Mouse (Mus musculus) neural tube, embryonic 11.5 days (tissue): ENCODE results near the gene Mprip. TPM values are rescaled to one million over a fixed set of nuclear protein-coding genes. Genes with fewer than 3 reads are reported as not detected.
"Not testable (repeated sequence)": the region's sequence is repeated elsewhere in the genome, so short reads cannot be mapped to it uniquely, and the experiment has no call there.

Experiments used
- ATAC-seq: fragments of 200-750 bp; cut with Nextera tagmentation; 2 replicates; pipeline ENCODE4 v1.8.0; 2017; ENCODE audit warnings: moderate number of reproducible peaks, mild to moderate bottlenecking, moderate TSS enrichment, moderate library complexity; ENCODE audit not compliant: insufficient read depth, low FRiP score, low TSS enrichment
- DNase-seq: peaks from one replicate; pipeline ENCODE4 v3.0.0-alpha.2; 2015; ENCODE audit warnings: low spot score
- H3K27ac ChIP-seq: fragments of 300-500 bp; sonication (generic); 2 replicates; pipeline ENCODE4 v1.5.1; 2014; ENCODE audit warnings: low read depth, mild to moderate bottlenecking, low read length
- H3K27me3 ChIP-seq: fragments of 300-500 bp; sonication (generic); 2 replicates; pipeline ENCODE4 v1.6.1; 2014; ENCODE audit warnings: mild to moderate bottlenecking, low read length, mixed read lengths; ENCODE audit not compliant: control insufficient read depth, insufficient read depth
- H3K36me3 ChIP-seq: fragments of 300-500 bp; sonication (generic); 2 replicates; pipeline ENCODE4 v1.6.1; 2014; ENCODE audit warnings: mild to moderate bottlenecking, low read length, moderate library complexity, mixed read lengths; ENCODE audit not compliant: control insufficient read depth, insufficient read depth
- H3K4me1 ChIP-seq: fragments of 300-500 bp; sonication (generic); 2 replicates; pipeline ENCODE4 v1.6.1; 2014; ENCODE audit warnings: low read length, mixed read lengths; ENCODE audit not compliant: control insufficient read depth, insufficient read depth
- H3K4me2 ChIP-seq: fragments of 300-500 bp; sonication (generic); 2 replicates; pipeline ENCODE4 v1.6.1; 2014; ENCODE audit warnings: low read depth, mild to moderate bottlenecking, moderate library complexity
- H3K4me3 ChIP-seq: fragments of 300-500 bp; sonication (generic); 2 replicates; pipeline ENCODE4 v1.5.1; 2014; ENCODE audit warnings: low read depth, low read length
- H3K9ac ChIP-seq: fragments of 300-500 bp; sonication (generic); 2 replicates; pipeline ENCODE4 v1.6.1; 2014; ENCODE audit warnings: mild to moderate bottlenecking, low read length
- H3K9me3 ChIP-seq: fragments of 300-500 bp; sonication (generic); 2 replicates; pipeline ENCODE4 v1.6.1; 2016; ENCODE audit warnings: low read length; ENCODE audit not compliant: control insufficient read depth
- WGBS: fragments of 180-500 bp; shearing (Covaris S2); extraction: QIAGEN DNeasy Blood & Tissue Kit; methylation state at CpG from one replicate; pipeline ENCODE4 v1.1.7; 2014; 5-methylcytosine and 5-hydroxymethylcytosine counted together
- polyA plus RNA-seq: library from polyadenylated mRNA; unstranded; fragments of >200 nt; fragmentation: Nextera tagmentation; extraction: Ambion mirVana; gene quantifications from 2 replicates; pipeline ENCODE4 v1.2.1, GENCODE M21; 2014

Gene Mprip
- polyA plus RNA-seq, 1 experiment from 2014 or later: 91.3 TPM

DNA sequence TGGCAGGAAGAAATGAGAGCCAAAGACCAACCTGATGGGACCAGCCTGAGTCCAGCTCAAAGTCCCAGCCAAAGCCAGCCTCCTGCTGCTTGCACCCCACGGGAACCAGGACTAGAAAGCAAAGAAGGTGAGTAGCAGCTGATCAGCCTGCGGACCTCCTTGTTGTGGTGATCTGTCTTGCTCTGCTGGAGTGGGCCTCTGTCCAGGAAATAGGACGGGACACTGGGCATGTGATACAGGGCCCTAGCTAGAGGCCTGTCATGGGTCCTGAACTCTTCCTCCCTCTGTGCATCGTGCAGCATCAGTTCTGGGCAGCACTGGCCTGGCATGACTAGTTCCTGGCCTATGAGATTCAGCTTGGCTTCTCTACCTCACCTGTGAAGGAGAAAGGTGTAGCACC is 74.8 kb downstream of the Mprip start:
- not testable (repeated sequence) for H3K9me3 ChIP-seq, H3K36me3 ChIP-seq, H3K4me2 ChIP-seq, H3K9ac ChIP-seq, H3K27me3 ChIP-seq, H3K4me1 ChIP-seq, DNase-seq, H3K4me3 ChIP-seq, H3K27ac ChIP-seq, ATAC-seq
- 93% methylated on average over 4 of the region's 4 CpGs for WGBS

DNA sequence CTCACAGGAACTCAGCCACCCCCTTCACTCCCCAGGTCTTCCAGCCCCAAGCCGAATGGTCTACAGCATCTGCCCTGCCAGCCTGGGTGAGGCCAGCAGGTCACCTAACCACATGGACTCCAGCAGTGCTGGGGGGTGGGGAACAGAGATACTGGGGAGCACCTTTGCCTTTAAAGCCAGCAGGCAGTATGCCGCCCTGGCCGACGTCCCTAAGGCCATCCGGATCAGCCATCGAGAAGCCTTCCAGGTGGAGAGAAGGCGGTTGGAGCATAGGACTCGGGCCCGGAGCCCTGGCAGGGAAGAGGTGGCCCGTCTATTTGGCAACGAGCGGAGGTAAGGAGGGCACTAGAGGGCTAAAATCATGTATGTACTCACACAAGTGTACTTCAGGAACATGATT is 76.1 kb downstream of the Mprip start:
- H3K9me3 ChIP-seq: no peaks in the 10 kb centered on the region
- WGBS: 95% methylated on average over 12 of the region's 12 CpGs
- no peak overlapping the region for H3K4me2 ChIP-seq
- H3K27ac ChIP-seq: no peak overlapping the region
- H3K4me3 ChIP-seq: no peak overlapping the region
- no peak for DNase-seq
- no peaks in the 10 kb centered on the region for H3K4me1 ChIP-seq
- no peak for ATAC-seq
- H3K9ac ChIP-seq: no peak overlapping the region
- H3K27me3 ChIP-seq: no peaks in the 10 kb centered on the region
- peaks cover 10% of the 10 kb centered on the region for H3K36me3 ChIP-seq

- WGBS: 90% methylated on average over 2 of the region's 2 CpGs
- no peak for ATAC-seq
Measured at GRCm38 (mm10) chr11:59739996-59740395, 78.9 kb downstream of the Mprip start.

DNA sequence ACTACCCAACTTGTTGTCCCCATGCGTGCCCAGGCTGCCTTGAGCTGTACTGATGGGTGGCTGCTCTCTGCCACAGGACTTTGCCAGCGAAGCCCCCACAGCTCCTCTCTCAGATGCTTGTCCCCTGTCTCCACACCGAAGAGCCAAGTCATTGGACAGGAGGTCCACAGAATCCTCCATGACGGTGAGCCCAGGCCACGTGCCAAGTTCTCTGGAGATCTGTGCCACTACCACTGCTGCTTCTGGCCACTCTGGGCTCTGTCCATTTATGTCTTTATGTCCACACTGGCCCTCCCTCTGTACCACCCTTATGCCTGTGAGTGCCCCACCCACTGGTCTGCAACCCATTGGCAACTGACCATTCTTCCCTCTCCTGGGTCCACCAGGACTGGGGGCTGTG is 80.8 kb downstream of the Mprip start:
- ATAC-seq: no peak
- Histone ChIP-seq H3K27me3 (no peaks in the 10 kb centered on the region), H3K4me1 (no peaks in the 10 kb centered on the region), H3K4me2 (no peak overlapping the region), H3K9ac (no peak overlapping the region), H3K36me3 (peaks cover 13% of the 10 kb centered on the region), H3K4me3 (no peak overlapping the region), H3K9me3 (no peaks in the 10 kb centered on the region), H3K27ac (no peak overlapping the region)
- no peak for DNase-seq
- WGBS: 95% methylated on average over 5 of the region's 5 CpGs

More at GRCm38 (mm10) chr11:59739996-59740395, 78.9 kb downstream of the Mprip start:
- Histone ChIP-seq H3K9me3 (no peaks in the 10 kb centered on the region), H3K27ac (no peak overlapping the region), H3K27me3 (no peaks in the 10 kb centered on the region), H3K4me3 (no peak overlapping the region), H3K4me2 (no peak overlapping the region), H3K4me1 (no peaks in the 10 kb centered on the region), H3K9ac (no peak overlapping the region), H3K36me3 (peaks cover 14% of the 10 kb centered on the region)
- DNase-seq: no peak

DNA sequence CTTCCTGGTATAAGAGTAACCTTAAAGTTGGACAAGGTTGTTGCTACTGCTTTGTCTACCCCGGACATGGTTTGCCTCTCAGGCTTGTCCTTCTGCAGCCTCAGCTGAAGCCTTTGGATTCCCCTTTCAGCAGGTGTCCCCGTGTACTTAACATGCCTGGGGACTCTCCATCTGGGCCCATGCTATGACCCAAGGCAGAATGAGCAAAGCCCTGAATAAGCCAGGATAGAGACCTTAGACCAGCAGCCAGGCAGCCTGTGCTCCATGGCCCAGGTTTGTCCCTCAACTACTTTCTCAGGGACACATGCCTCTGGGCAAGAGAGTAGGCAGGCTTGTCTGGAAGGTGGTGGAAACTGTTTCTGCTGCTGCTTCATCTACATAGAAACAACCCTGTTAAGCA is 82.2 kb downstream of the Mprip start:
- no peaks in the 10 kb centered on the region for H3K9me3 ChIP-seq
- no peak overlapping the region for H3K4me2 ChIP-seq
- H3K4me1 ChIP-seq: no peaks in the 10 kb centered on the region
- no peak overlapping the region for H3K4me3 ChIP-seq
- no peak overlapping the region for H3K27ac ChIP-seq
- DNase-seq (no peak), ATAC-seq (no peak)
- peaks cover 12% of the 10 kb centered on the region for H3K36me3 ChIP-seq
- no peak overlapping the region for H3K9ac ChIP-seq
- 93% methylated on average over 2 of the region's 2 CpGs for WGBS
- no peaks in the 10 kb centered on the region for H3K27me3 ChIP-seq

DNA sequence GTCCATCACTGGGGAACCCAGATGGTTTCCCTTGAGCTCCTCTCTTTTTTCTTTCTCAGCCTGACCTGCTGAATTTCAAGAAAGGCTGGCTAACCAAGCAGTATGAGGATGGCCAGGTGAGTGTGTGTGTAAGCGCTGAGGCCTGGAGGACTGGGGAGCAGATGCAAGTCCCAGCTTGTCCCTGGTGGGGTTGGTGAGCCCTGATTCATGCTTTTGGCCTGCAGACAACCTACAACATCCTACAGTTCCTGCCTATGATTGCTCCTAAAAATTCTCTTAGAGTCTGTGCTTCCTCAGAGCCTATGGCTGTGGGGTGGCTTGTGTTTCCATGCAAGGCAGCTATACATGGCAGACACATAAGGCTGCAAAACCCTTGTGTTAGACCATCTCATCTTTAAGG is 82.6 kb downstream of the Mprip start:
- H3K36me3 ChIP-seq: peaks cover 12% of the 10 kb centered on the region
- H3K27ac ChIP-seq: no peak overlapping the region
- no peak for ATAC-seq
- no peak for DNase-seq
- no peaks in the 10 kb centered on the region for H3K27me3 ChIP-seq
- no peak overlapping the region for H3K9ac ChIP-seq
- 100% methylated on average over 1 of the region's 1 CpGs for WGBS
- H3K4me2 ChIP-seq: no peak overlapping the region
- H3K9me3 ChIP-seq: no peaks in the 10 kb centered on the region
- no peak overlapping the region for H3K4me3 ChIP-seq
- no peaks in the 10 kb centered on the region for H3K4me1 ChIP-seq

DNA sequence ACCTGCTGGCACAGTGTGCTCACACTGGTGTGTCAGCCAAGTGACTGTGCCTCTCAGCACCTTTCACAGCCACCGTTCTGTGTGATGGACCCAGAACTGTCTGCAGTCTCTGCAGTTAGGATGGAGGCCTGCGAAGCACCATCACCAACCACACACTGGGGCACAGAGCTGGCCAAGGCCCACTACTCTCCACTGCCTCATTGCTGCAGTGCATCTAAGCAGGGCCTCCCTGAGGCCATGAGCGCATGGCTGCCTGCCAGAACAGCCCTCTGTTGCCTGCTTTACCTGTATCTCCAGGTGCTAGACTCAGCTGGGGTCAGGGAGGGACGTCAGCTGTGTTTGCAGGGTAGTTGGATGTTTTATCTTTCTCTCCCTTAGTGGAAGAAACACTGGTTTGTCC is 83.3 kb downstream of the Mprip start:
- H3K9me3 ChIP-seq: no peaks in the 10 kb centered on the region
- H3K36me3 ChIP-seq: peaks cover 12% of the 10 kb centered on the region
- 95% methylated on average over 4 of the region's 4 CpGs for WGBS
- no peak overlapping the region for H3K4me3 ChIP-seq
- no peaks in the 10 kb centered on the region for H3K27me3 ChIP-seq
- H3K4me2 ChIP-seq: no peak overlapping the region
- H3K9ac ChIP-seq: no peak overlapping the region
- DNase-seq (no peak), ATAC-seq (no peak)
- H3K27ac ChIP-seq: no peak overlapping the region
- H3K4me1 ChIP-seq: no peaks in the 10 kb centered on the region

GRCm38 (mm10) chr11:59745851-59746250 is 84.7 kb downstream of the Mprip start:
- no peak overlapping the region for H3K27ac ChIP-seq
- no peak for DNase-seq
- no peak overlapping the region for H3K4me3 ChIP-seq
- WGBS: 93% methylated on average over 5 of the region's 5 CpGs
- H3K9me3 ChIP-seq: no peaks in the 10 kb centered on the region
- no peaks in the 10 kb centered on the region for H3K4me1 ChIP-seq
- peaks cover 11% of the 10 kb centered on the region for H3K36me3 ChIP-seq
- no peak for ATAC-seq
- no peak overlapping the region for H3K4me2 ChIP-seq
- H3K9ac ChIP-seq: no peak overlapping the region
- H3K27me3 ChIP-seq: no peaks in the 10 kb centered on the region

GRCm38 (mm10) chr11:59746614-59747013 is 85.5 kb downstream of the Mprip start:
- no peak overlapping the region for H3K4me2 ChIP-seq
- H3K27ac ChIP-seq: no peak overlapping the region
- H3K36me3 ChIP-seq: peaks cover 14% of the 10 kb centered on the region
- no peak overlapping the region for H3K9ac ChIP-seq
- DNase-seq (no peak), ATAC-seq (no peak)
- no peaks in the 10 kb centered on the region for H3K4me1 ChIP-seq
- WGBS: 94% methylated on average over 2 of the region's 2 CpGs
- no peaks in the 10 kb centered on the region for H3K27me3 ChIP-seq
- no peak overlapping the region for H3K4me3 ChIP-seq
- no peaks in the 10 kb centered on the region for H3K9me3 ChIP-seq
